Mouse (Mus musculus) kidney, postnatal 0 days (tissue): Measurements from ENCODE around the gene Dock2. TPM values are rescaled to one million over a fixed set of nuclear protein-coding genes. Genes with fewer than 3 reads are reported as not detected.

Source experiments
- ATAC-seq: fragments of 200-750 bp; cut with Nextera tagmentation; replicated peaks from 2 replicates; pipeline ENCODE4 v1.8.0; 2017; ENCODE audit warnings: low read depth, moderate number of reproducible peaks, moderate TSS enrichment, moderate library complexity; ENCODE audit not compliant: low FRiP score
- DNase-seq: peaks from one replicate; pipeline ENCODE4 v3.0.0-alpha.2; 2016; ENCODE audit warnings: low spot score
- H3K27ac ChIP-seq: fragments of 300-500 bp; sonication (generic); 2 replicates; pipeline ENCODE4 v1.5.1; 2014; ENCODE audit warnings: mild to moderate bottlenecking
- H3K27me3 ChIP-seq: fragments of 300-500 bp; sonication (generic); 2 replicates; pipeline ENCODE4 v1.6.1; 2014; ENCODE audit warnings: low read length, mixed read lengths; ENCODE audit not compliant: insufficient read depth
- H3K36me3 ChIP-seq: fragments of 300-500 bp; sonication (generic); 2 replicates; pipeline ENCODE4 v1.6.1; 2014; ENCODE audit warnings: low read length, mixed read lengths; ENCODE audit not compliant: insufficient read depth
- H3K4me1 ChIP-seq: fragments of 300-500 bp; sonication (generic); replicated peaks from 2 replicates; pipeline ENCODE4 v1.6.1; 2014; ENCODE audit warnings: antibody characterized with exemption, low read length, mixed read lengths; ENCODE audit not compliant: insufficient read depth
- H3K4me2 ChIP-seq: fragments of 300-500 bp; sonication (generic); 2 replicates; pipeline ENCODE4 v1.6.1; 2014; ENCODE audit warnings: mild to moderate bottlenecking, low read length, moderate library complexity, mixed read lengths
- H3K4me3 ChIP-seq: fragments of 300-500 bp; sonication (generic); replicated peaks from 2 replicates; pipeline ENCODE4 v1.5.1; 2014; ENCODE audit warnings: low read depth, low read length
- H3K9ac ChIP-seq: fragments of 300-500 bp; sonication (generic); 2 replicates; pipeline ENCODE4 v1.6.1; 2014; ENCODE audit warnings: low read depth, low read length
- H3K9me3 ChIP-seq: fragments of 300-500 bp; sonication (generic); replicated peaks from 2 replicates; pipeline ENCODE4 v1.6.1; 2016; ENCODE audit warnings: low read length, inconsistent platforms, mixed read lengths
- CTCF ChIP-seq: IDR thresholded peaks from 2 replicates; pipeline ENCODE4 v1.5.1; 2016; ENCODE audit warnings: antibody characterized with exemption, low read depth, mild to moderate bottlenecking, moderate library complexity
- WGBS: fragments of 180-500 bp; shearing (Covaris S2); extraction: QIAGEN DNeasy Blood & Tissue Kit; methylation state at CpG from one replicate; pipeline ENCODE4 v1.1.7; 2014; 5-methylcytosine and 5-hydroxymethylcytosine counted together
- polyA plus RNA-seq: library from polyadenylated mRNA; unstranded; fragments of >200 nt; fragmentation: Nextera tagmentation; extraction: Ambion mirVana; gene quantifications from 2 replicates; pipeline ENCODE4 v1.2.1, GENCODE M21; 2015

Dock2 gene
- polyA plus RNA-seq, 1 experiment from 2014 or later = 1.1 TPM

- Histone ChIP-seq H3K9me3 (no peaks in the 10 kb centered on the region), H3K4me1 (no peaks in the 10 kb centered on the region), H3K9ac (no peak overlapping the region), H3K27ac (no peak overlapping the region), H3K4me2 (no peak overlapping the region), H3K36me3 (no peaks in the 10 kb centered on the region), H3K4me3 (no peak overlapping the region), H3K27me3 (no peaks in the 10 kb centered on the region)
- no peak for TF ChIP-seq CTCF
- DNase-seq (no peak), ATAC-seq (no peak)
- 38% methylated on average over 4 of the region's 4 CpGs for WGBS
Observed at GRCm38 (mm10) chr11:34770666-34771065, 13.0 kb downstream of the Dock2 start.

- H3K4me3 ChIP-seq = no peak overlapping the region
- 91% methylated on average over 8 of the region's 8 CpGs for WGBS
Observed at GRCm38 (mm10) chr11:34769946-34770345, 13.7 kb downstream of the Dock2 start.

GRCm38 (mm10) chr11:34769396-34769795 is 14.3 kb downstream of the Dock2 start:
- Histone ChIP-seq H3K36me3 (no peaks in the 10 kb centered on the region), H3K9ac (no peak overlapping the region), H3K27ac (no peak overlapping the region), H3K9me3 (no peaks in the 10 kb centered on the region), H3K4me3 (no peak overlapping the region), H3K4me1 (no peaks in the 10 kb centered on the region), H3K27me3 (no peaks in the 10 kb centered on the region), H3K4me2 (no peak overlapping the region)
- ATAC-seq (no peak), DNase-seq (no peak)
- 82% methylated on average over 2 of the region's 2 CpGs for WGBS
- TF ChIP-seq CTCF = no peak

More at GRCm38 (mm10) chr11:34769946-34770345, 13.7 kb downstream of the Dock2 start:
- TF ChIP-seq CTCF = no peak
- Histone ChIP-seq H3K9ac (no peak overlapping the region), H3K27me3 (no peaks in the 10 kb centered on the region), H3K27ac (no peak overlapping the region), H3K4me1 (no peaks in the 10 kb centered on the region), H3K9me3 (no peaks in the 10 kb centered on the region), H3K4me2 (no peak overlapping the region), H3K36me3 (no peaks in the 10 kb centered on the region)
- DNase-seq (no peak), ATAC-seq (no peak)

- Histone ChIP-seq H3K27me3 (no peaks in the 10 kb centered on the region), H3K4me3 (no peak overlapping the region), H3K4me2 (no peak overlapping the region), H3K27ac (no peak overlapping the region), H3K4me1 (no peaks in the 10 kb centered on the region), H3K9me3 (no peaks in the 10 kb centered on the region), H3K9ac (no peak overlapping the region), H3K36me3 (no peaks in the 10 kb centered on the region)
- no peak for DNase-seq
- ATAC-seq = no peak
- no peak for TF ChIP-seq CTCF
- WGBS = 78% methylated on average over 5 of the region's 5 CpGs
Observed at GRCm38 (mm10) chr11:34763739-34764361, 19.8 kb downstream of the Dock2 start.

- WGBS = 87% methylated on average over 5 of the region's 5 CpGs
- ATAC-seq (no peak), DNase-seq (no peak)
- no peak overlapping the region for H3K4me3 ChIP-seq
- H3K4me2 ChIP-seq = no peak overlapping the region
- TF ChIP-seq CTCF = no peak
- no peaks in the 10 kb centered on the region for H3K4me1 ChIP-seq
- H3K27me3 ChIP-seq = no peaks in the 10 kb centered on the region
- no peaks in the 10 kb centered on the region for H3K9me3 ChIP-seq
- no peaks in the 10 kb centered on the region for H3K36me3 ChIP-seq
- no peak overlapping the region for H3K9ac ChIP-seq
- H3K27ac ChIP-seq = no peak overlapping the region
Observed at GRCm38 (mm10) chr11:34762570-34763127, 21.0 kb downstream of the Dock2 start.

GRCm38 (mm10) chr11:34762125-34762524 is 21.6 kb downstream of the Dock2 start:
- Histone ChIP-seq H3K9ac (no peak overlapping the region), H3K9me3 (no peaks in the 10 kb centered on the region), H3K27ac (no peak overlapping the region), H3K27me3 (no peaks in the 10 kb centered on the region), H3K36me3 (no peaks in the 10 kb centered on the region), H3K4me2 (no peak overlapping the region), H3K4me1 (no peaks in the 10 kb centered on the region), H3K4me3 (no peak overlapping the region)
- no peak for ATAC-seq
- TF ChIP-seq CTCF = no peak
- no peak for DNase-seq
- 86% methylated on average over 6 of the region's 6 CpGs for WGBS
